In the genomic region with DNA sequence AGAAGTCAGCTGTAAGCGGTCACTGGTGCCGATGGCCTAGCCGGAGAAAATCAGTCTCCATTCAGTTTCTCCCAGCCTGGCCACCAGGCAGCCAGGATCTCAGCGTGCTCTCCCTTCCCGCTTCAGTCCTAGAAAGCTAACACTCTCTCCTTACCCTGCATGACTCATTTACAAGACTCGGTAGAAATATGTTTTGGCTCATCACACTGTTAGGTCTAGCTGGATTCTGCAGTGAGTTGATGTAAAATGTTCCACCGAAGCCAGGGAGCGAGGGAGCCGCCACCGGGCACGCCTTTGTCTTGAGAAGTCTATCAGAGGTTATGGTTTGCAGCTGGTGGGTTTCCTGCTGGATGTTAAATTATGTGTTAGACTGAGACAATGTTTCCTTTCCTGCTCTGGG, we compare ENCODE assay signal across 8 mouse cellular contexts.
DNase-seq lines count a peak whose midpoint lies in the region; ATAC-seq lines count a peak whose summit lies in the region.

No protein-coding gene starts in this region.

- H3K36me3 ChIP-seq in kidney, embryonic 16.5 days (ENCODE audit: insufficient read depth, low read length) = peaks cover 9% of the 10 kb centered on the region

- H3K27ac ChIP-seq in kidney, embryonic 16.5 days (ENCODE audit: low read length) = peak overlapping the region; percentile 65

- no peaks in the 10 kb centered on the region for H3K27me3 ChIP-seq in kidney, embryonic 16.5 days (ENCODE audit: insufficient read depth, low read length)

- no peak overlapping the region for H3K9ac ChIP-seq in kidney, embryonic 16.5 days (replicated peaks; ENCODE audit: low read length)

- DNase-seq in right cerebral cortex, adult 18-20 months = peak; percentile 29
- DNase-seq in right cerebral cortex, postnatal 10 days (ENCODE audit: low spot score in 2 of 2) = no peak
- DNase-seq in heart, adult 11 months = peak; percentile 96
- peak; percentile 69 for DNase-seq in lung, postnatal 36 days
- DNase-seq in thymus, postnatal 0 days (ENCODE audit: low spot score) = no peak
- DNase-seq in cerebellum, postnatal 4 days (ENCODE audit: low spot score in 2 of 2) = no peak
- DNase-seq in yolk sac, embryonic 10.5 days (ENCODE audit: low spot score) = no peak

- peaks cover 20% of the 10 kb centered on the region for H3K4me1 ChIP-seq in kidney, embryonic 16.5 days (ENCODE audit: insufficient read depth, low read length)

- H3K4me3 ChIP-seq in kidney, embryonic 16.5 days (ENCODE audit: low read length) = no peak overlapping the region

- peak; percentile 75 for ATAC-seq in kidney, embryonic 16.5 days (ENCODE audit: low FRiP score, low TSS enrichment)

- 0 out of 2 replicates have a peak overlapping the region, but pooled peaks have one; percentile 3 for H3K4me2 ChIP-seq in kidney, embryonic 16.5 days (replicated peaks; ENCODE audit: low read depth, low read length)

- no peaks in the 10 kb centered on the region for H3K9me3 ChIP-seq in kidney, embryonic 16.5 days (ENCODE audit: low read length)

- 21% methylated on average over 11 of the region's 11 CpGs for WGBS in kidney, embryonic 16.5 days

Comparison
In these comparisons a context has a peak if more than half of its experiments do, and no peak if none do; other contexts are left out.
1. DNase-seq: peak in right cerebral cortex, adult 18-20 months (single experiment), heart, adult 11 months (single experiment) and lung, postnatal 36 days (single experiment); none in right cerebral cortex, postnatal 10 days (0 of 2), thymus, postnatal 0 days (single experiment), cerebellum, postnatal 4 days (0 of 2) and yolk sac, embryonic 10.5 days (single experiment).